In the genomic region with DNA sequence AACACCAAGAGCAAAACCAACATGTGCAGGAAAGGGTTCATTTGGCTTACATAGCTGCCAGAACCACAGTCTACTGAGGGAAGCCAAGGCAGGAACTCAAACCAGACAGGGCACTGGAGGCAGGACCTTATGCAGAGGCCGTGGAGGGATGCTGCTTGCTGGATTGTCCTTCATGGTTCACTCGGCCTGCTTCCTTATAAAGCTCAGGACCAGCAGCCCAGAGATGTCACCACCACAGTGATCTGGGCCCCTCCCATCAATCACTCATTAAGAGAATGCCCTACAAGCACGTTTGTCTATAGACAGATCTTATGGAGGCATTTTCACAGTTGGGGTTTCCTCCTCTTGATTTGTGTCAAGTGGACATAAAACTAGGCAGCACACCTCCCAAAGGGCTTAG, we compare ENCODE assay signal across 15 mouse cellular contexts.
"Had no signal": no experiment of that assay in that cellular context is flagged by ENCODE, and none has a peak within 500 bp of the region (broad histone marks: within the 10 kb centered on the region; RNA-seq: fewer than 3 reads in every experiment).

No protein-coding gene starts in this region.

- DNase-seq: lung, adult 2 months; lung, postnatal 14 days; lung, postnatal 36 days; thymus, adult 2 months; thymus, postnatal 25 days; thymus, postnatal 4 days had no signal

- H3K4me3 ChIP-seq: lung, embryonic 15.5 days; midbrain, embryonic 13.5 days; midbrain, embryonic 15.5 days; neural tube, embryonic 12.5 days; stomach, embryonic 15.5 days had no signal

- H3K9me3 ChIP-seq: lung, embryonic 15.5 days; midbrain, embryonic 13.5 days; midbrain, embryonic 15.5 days; neural tube, embryonic 12.5 days; stomach, embryonic 15.5 days had no signal

- H3K27ac ChIP-seq: lung, embryonic 15.5 days; macrophage; midbrain, embryonic 13.5 days; midbrain, embryonic 15.5 days; neural tube, embryonic 12.5 days; stomach, embryonic 15.5 days; stomach, postnatal 0 days had no signal

- ATAC-seq: lung, postnatal 0 days; midbrain, embryonic 13.5 days; midbrain, embryonic 15.5 days had no signal

- H3K9ac ChIP-seq: lung, embryonic 15.5 days; midbrain, embryonic 13.5 days; midbrain, embryonic 15.5 days; neural tube, embryonic 12.5 days; stomach, embryonic 15.5 days had no signal

- H3K4me1 ChIP-seq: lung, embryonic 15.5 days; midbrain, embryonic 13.5 days; midbrain, embryonic 15.5 days; neural tube, embryonic 12.5 days; stomach, embryonic 15.5 days had no signal

- H3K27me3 ChIP-seq: lung, embryonic 15.5 days; midbrain, embryonic 13.5 days; midbrain, embryonic 15.5 days; neural tube, embryonic 12.5 days; stomach, embryonic 15.5 days had no signal

- H3K4me2 ChIP-seq: lung, embryonic 15.5 days; midbrain, embryonic 11.5 days; midbrain, embryonic 13.5 days; midbrain, embryonic 15.5 days; neural tube, embryonic 12.5 days; stomach, embryonic 15.5 days had no signal

- H3K36me3 ChIP-seq: lung, embryonic 15.5 days; midbrain, embryonic 13.5 days; midbrain, embryonic 15.5 days; neural tube, embryonic 12.5 days; stomach, embryonic 15.5 days had no signal
